Mouse (Mus musculus): ENCODE measurements around the gene Ccdc34. TPM values are rescaled to one million over a fixed set of nuclear protein-coding genes. Genes with fewer than 3 reads are reported as not detected.

Ccdc34 gene
- 14.5 and 15.4 TPM in 2 replicates for total RNA-seq (2012; rRNA removed)

DNA sequence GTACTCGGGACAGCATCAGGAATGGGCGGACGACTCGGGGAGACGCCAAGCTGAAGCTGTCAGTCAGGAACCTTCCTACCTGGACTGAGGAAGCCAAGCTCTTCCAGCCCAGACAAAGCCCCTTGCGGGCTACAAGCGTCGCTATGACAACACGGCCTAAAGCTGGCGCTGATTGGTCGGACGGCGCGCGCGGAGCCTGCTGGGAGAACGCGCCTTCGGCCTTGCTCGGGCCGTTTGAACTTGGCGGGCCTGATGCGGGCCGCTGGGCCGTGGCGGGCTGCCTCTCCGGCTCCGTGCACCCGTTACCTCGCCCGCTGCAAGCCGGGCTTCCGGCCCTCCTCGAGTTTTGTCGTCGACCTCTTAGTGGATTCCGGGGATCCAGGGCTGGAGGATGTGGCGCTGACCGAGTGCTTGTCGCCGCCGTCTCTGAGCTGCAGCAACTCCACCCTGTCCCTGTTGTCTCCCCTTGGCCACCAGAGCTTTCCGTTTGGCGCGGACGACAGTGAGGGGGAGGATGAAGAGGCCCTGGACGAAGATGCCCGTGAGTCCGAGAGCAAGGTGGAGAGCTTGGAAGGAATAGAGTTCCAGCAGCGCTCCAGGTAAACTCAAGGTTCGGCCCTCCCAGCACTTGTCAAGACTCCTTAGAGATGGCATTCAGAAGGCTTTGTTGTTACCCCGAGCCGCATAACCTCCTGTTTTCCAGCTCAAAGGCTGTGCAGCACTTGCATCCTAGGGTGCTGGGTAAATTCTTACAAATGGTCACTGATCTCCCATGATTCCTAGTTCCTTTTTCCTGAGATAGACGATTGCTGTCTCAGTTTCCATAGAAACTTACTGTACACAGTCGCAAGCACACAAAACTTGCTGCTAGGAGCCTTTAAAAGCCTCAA lies at the start of gene Ccdc34:
Gene Ccdc34 (plus strand): TSS at position 202 of the 890 bp plus-strand sequence.
- peak; percentile 90 for DNase-seq (ENCODE audit: low read depth, low spot score)
- Histone ChIP-seq H3K36me3 (ENCODE audit: control insufficient read depth, insufficient read depth, low read length, poor library complexity, severe bottlenecking) (peaks cover 2% of the 10 kb centered on the region; the same call in 1 of the 2 replicates), H3K9ac (ENCODE audit: insufficient read depth, low read depth, low read length, poor library complexity, severe bottlenecking) (peak within 1 kb of the TSS; percentile 89), H3K4me1 (ENCODE audit: control insufficient read depth in 2 of 2, insufficient read depth in 2 of 2, low read length in 2 of 2, poor library complexity in 1 of 2) (no peaks in the 10 kb centered on the region), H3K27ac (ENCODE audit: insufficient read depth, low read depth, low read length, poor library complexity, severe bottlenecking) (peak within 1 kb of the TSS; percentile 33; the same call in 1 of the 2 replicates), H3K9me3 (ENCODE audit: control insufficient read depth, insufficient read depth, low read depth, low read length) (no peaks in the 10 kb centered on the region), H3K4me3 (ENCODE audit: insufficient read depth in 1 of 2, low read depth in 1 of 2, low read length in 2 of 2, poor library complexity in 1 of 2, severe bottlenecking in 1 of 2) (peak within 1 kb of the TSS; percentile 82 to 88)
- in situ Hi-C loops (cut with MboI; ENCODE audit: low sequenced_read_pairs in 2 of 2, unreplicated experiment in 2 of 2), result no loop called here
- TF ChIP-seq ZNF384 (IDR thresholded peaks at IDR 0.05; ENCODE audit: low read depth, low read length) (no peak), ZC3H11A (IDR thresholded peaks at IDR 0.05; ENCODE audit: borderline replicate concordance, low read depth, low read length) (no peak), MAFK (IDR thresholded peaks at IDR 0.05; ENCODE audit: insufficient read depth, low read depth, low read length) (no peak), CHD2 (IDR thresholded peaks at IDR 0.05; ENCODE audit: low read depth, low read length) (no peak), HCFC1 (IDR thresholded peaks at IDR 0.05; ENCODE audit: borderline replicate concordance, insufficient read depth, low read length) (no peak)

DNA sequence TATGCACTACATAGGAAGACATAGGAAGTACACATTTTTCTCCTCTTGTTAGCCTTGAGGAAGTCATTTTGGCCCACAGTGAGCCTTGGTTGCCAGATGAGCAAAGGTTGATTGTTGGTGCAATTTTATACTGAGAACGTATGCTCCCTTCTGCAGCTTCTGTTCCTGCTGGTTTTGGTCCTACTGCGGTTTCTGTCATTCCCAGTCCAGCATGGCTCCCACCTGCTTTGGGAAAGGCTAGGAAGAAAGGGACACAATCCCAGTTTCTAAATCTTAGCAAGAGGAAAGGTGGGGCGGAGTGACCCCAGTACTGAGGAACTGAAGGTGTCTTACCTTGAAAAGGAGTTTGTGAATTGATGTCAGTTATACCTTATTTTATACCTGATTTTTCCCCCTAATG lies 48.2 kb upstream of the Ccdc34 start:
- Histone ChIP-seq H3K9ac (ENCODE audit: insufficient read depth, low read depth, low read length, poor library complexity, severe bottlenecking) (no peak overlapping the region), H3K9me3 (ENCODE audit: control insufficient read depth, insufficient read depth, low read depth, low read length) (no peaks in the 10 kb centered on the region), H3K4me1 (ENCODE audit: control insufficient read depth in 2 of 2, insufficient read depth in 2 of 2, low read length in 2 of 2, poor library complexity in 1 of 2) (peaks cover 0 to 4% of the 10 kb centered on the region in 2 experiments; a peak in 1 of 4 replicates), H3K27ac (ENCODE audit: insufficient read depth, low read depth, low read length, poor library complexity, severe bottlenecking) (no peak overlapping the region), H3K4me3 (ENCODE audit: insufficient read depth in 1 of 2, low read depth in 1 of 2, low read length in 2 of 2, poor library complexity in 1 of 2, severe bottlenecking in 1 of 2) (no peak overlapping the region), H3K36me3 (ENCODE audit: control insufficient read depth, insufficient read depth, low read length, poor library complexity, severe bottlenecking) (no peaks in the 10 kb centered on the region; the same call in 1 of the 2 replicates)
- in situ Hi-C loops (cut with MboI; ENCODE audit: low sequenced_read_pairs in 2 of 2, unreplicated experiment in 2 of 2), result no loop called here
- TF ChIP-seq ZC3H11A (IDR thresholded peaks at IDR 0.05; ENCODE audit: borderline replicate concordance, low read depth, low read length) (no peak), MAFK (IDR thresholded peaks at IDR 0.05; ENCODE audit: insufficient read depth, low read depth, low read length) (no peak), HCFC1 (IDR thresholded peaks at IDR 0.05; ENCODE audit: borderline replicate concordance, insufficient read depth, low read length) (no peak), ZNF384 (IDR thresholded peaks at IDR 0.05; ENCODE audit: low read depth, low read length) (no peak), CHD2 (IDR thresholded peaks at IDR 0.05; ENCODE audit: low read depth, low read length) (no peak)
- DNase-seq (ENCODE audit: low read depth, low spot score), result no peak

DNA sequence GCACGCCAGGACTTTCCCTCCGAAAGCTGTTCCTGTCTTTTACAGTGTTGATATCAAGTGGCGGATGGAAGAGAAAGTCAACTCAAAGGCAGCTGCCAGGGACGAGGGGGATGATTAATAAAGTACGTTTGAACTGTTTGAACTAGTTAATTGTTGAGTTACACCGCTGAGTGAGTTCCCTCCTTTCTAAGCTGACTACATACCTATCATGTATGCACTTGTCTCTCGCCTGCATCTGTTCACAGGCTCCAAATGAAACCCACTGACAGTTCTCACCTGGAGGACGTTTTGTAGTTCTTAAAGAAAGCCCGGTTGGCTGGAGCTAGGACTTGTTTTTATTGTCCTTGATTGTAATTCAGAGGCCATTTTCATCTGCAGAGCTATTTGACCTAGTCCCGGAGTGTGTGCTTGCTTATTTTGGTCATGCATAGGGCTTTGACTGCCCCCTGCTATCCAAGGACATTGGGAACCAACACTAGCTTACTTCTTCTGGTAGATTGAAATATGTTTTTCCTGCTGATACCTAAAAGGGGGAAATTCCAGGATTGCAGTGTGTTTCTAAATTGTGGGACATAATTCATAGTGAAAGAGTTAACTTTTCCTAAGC lies 47.6 kb upstream of the Ccdc34 start:
- no peak overlapping the region for H3K27ac ChIP-seq (ENCODE audit: insufficient read depth, low read depth, low read length, poor library complexity, severe bottlenecking)
- H3K9ac ChIP-seq (ENCODE audit: insufficient read depth, low read depth, low read length, poor library complexity, severe bottlenecking), result no peak overlapping the region
- TF ChIP-seq ZNF384 (IDR thresholded peaks at IDR 0.05; ENCODE audit: low read depth, low read length) (no peak), HCFC1 (IDR thresholded peaks at IDR 0.05; ENCODE audit: borderline replicate concordance, insufficient read depth, low read length) (no peak), MAFK (IDR thresholded peaks at IDR 0.05; ENCODE audit: insufficient read depth, low read depth, low read length) (no peak), CHD2 (IDR thresholded peaks at IDR 0.05; ENCODE audit: low read depth, low read length) (no peak), ZC3H11A (IDR thresholded peaks at IDR 0.05; ENCODE audit: borderline replicate concordance, low read depth, low read length) (no peak)
- in situ Hi-C loops (cut with MboI; ENCODE audit: low sequenced_read_pairs in 2 of 2, unreplicated experiment in 2 of 2), result no loop called here
- no peaks in the 10 kb centered on the region; the same call in 1 of the 2 replicates for H3K36me3 ChIP-seq (ENCODE audit: control insufficient read depth, insufficient read depth, low read length, poor library complexity, severe bottlenecking)
- DNase-seq (ENCODE audit: low read depth, low spot score), result no peak
- peaks cover 0 to 4% of the 10 kb centered on the region in 2 experiments; a peak in 1 of 4 replicates for H3K4me1 ChIP-seq (ENCODE audit: control insufficient read depth in 2 of 2, insufficient read depth in 2 of 2, low read length in 2 of 2, poor library complexity in 1 of 2)
- H3K4me3 ChIP-seq (ENCODE audit: insufficient read depth in 1 of 2, low read depth in 1 of 2, low read length in 2 of 2, poor library complexity in 1 of 2, severe bottlenecking in 1 of 2), result no peak overlapping the region
- no peaks in the 10 kb centered on the region for H3K9me3 ChIP-seq (ENCODE audit: control insufficient read depth, insufficient read depth, low read depth, low read length)

DNA sequence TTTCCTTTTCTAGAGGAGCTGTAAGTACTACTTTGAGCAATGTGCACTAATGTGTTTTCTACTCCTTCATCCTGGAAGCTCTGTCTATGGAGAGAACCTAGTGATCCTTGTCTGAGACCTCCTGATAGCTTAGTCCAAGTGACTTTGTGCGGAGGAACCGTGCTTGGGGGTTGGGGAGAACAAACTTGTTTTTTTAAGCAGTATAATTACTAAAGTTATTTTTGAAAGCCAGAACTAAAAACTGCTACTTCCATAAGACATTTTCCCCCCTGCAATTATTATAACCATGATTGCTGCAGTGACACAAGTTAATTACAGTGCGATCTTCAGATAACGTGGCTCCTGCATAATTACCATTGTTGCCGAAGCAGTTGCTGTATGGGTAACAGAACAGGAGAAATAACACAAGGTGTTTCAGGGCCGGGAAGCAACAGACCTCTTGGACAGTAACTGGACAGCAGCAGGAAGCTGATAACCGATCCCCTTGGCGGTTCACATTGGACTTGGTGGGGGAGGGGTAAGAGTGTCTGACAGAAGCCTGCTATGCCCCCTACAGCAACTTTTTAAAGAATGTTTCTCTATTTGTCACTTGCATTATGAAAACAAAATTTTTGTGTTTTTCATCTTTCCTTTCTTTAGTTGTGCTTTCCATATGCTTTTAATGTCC lies 46.7 kb upstream of the Ccdc34 start:
- no peak overlapping the region for H3K9ac ChIP-seq (ENCODE audit: insufficient read depth, low read depth, low read length, poor library complexity, severe bottlenecking)
- H3K27ac ChIP-seq (ENCODE audit: insufficient read depth, low read depth, low read length, poor library complexity, severe bottlenecking), result no peak overlapping the region
- no peak for DNase-seq (ENCODE audit: low read depth, low spot score)
- H3K4me3 ChIP-seq (ENCODE audit: insufficient read depth in 1 of 2, low read depth in 1 of 2, low read length in 2 of 2, poor library complexity in 1 of 2, severe bottlenecking in 1 of 2), result no peak overlapping the region
- H3K4me1 ChIP-seq (ENCODE audit: control insufficient read depth in 2 of 2, insufficient read depth in 2 of 2, low read length in 2 of 2, poor library complexity in 1 of 2), result peaks cover 0 to 4% of the 10 kb centered on the region in 2 experiments; a peak in 1 of 4 replicates
- TF ChIP-seq ZNF384 (IDR thresholded peaks at IDR 0.05; ENCODE audit: low read depth, low read length) (no peak), HCFC1 (IDR thresholded peaks at IDR 0.05; ENCODE audit: borderline replicate concordance, insufficient read depth, low read length) (no peak), MAFK (IDR thresholded peaks at IDR 0.05; ENCODE audit: insufficient read depth, low read depth, low read length) (no peak), CHD2 (IDR thresholded peaks at IDR 0.05; ENCODE audit: low read depth, low read length) (no peak), ZC3H11A (IDR thresholded peaks at IDR 0.05; ENCODE audit: borderline replicate concordance, low read depth, low read length) (no peak)
- in situ Hi-C loops (cut with MboI; ENCODE audit: low sequenced_read_pairs in 2 of 2, unreplicated experiment in 2 of 2), result no loop called here
- peaks cover 2% of the 10 kb centered on the region; the same call in 1 of the 2 replicates for H3K36me3 ChIP-seq (ENCODE audit: control insufficient read depth, insufficient read depth, low read length, poor library complexity, severe bottlenecking)
- no peaks in the 10 kb centered on the region for H3K9me3 ChIP-seq (ENCODE audit: control insufficient read depth, insufficient read depth, low read depth, low read length)
